ENCODE assay signal across 15 mouse cellular contexts in the genomic region with DNA sequence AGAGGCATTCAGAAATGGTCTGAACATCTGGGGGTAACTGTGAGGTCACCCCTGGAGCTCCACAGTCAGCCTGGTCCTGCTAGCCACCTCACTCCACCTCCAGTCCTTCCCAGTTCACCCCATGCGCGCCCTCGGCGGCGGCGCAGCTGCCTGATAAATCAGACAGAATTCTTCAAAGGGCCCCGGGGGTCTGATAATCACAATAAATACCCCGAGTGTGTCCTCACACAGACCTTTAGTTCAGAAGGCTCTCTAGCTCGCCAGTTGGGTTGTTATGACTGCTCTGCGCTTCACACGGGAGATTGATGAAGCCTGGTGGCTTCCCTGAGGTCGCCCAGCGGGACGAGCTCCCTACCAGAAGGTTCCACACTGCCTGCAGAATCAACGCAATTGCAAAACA.
"Had no signal": no experiment of that assay in that cellular context is flagged by ENCODE, and none has a peak within 500 bp of the region (broad histone marks: within the 10 kb centered on the region; RNA-seq: fewer than 3 reads in every experiment).

No protein-coding gene starts in this region.

- H3K9ac ChIP-seq: liver, embryonic 12.5 days; liver, embryonic 14.5 days; lung, embryonic 14.5 days; midbrain, embryonic 12.5 days; midbrain, embryonic 15.5 days; neural tube, embryonic 13.5 days; stomach, embryonic 15.5 days had no signal

- H3K36me3 ChIP-seq: liver, embryonic 12.5 days; midbrain, embryonic 12.5 days; midbrain, embryonic 15.5 days; neural tube, embryonic 13.5 days; stomach, embryonic 15.5 days had no signal

- H3K4me2 ChIP-seq: liver, embryonic 12.5 days; lung, embryonic 14.5 days; midbrain, embryonic 12.5 days; midbrain, embryonic 15.5 days; neural tube, embryonic 13.5 days; stomach, embryonic 15.5 days had no signal

- ATAC-seq: liver, embryonic 12.5 days; midbrain, embryonic 15.5 days had no signal

- DNase-seq: lung, adult 18-20 months; lung, embryonic 14.5 days; lung, postnatal 10 days; lung, postnatal 4 days; right cerebral cortex, postnatal 14 days; thymus, adult 2 months; thymus, postnatal 25 days; thymus, postnatal 4 days had no signal

- H3K27ac ChIP-seq: liver, embryonic 12.5 days; liver, embryonic 14.5 days; midbrain, embryonic 12.5 days; midbrain, embryonic 15.5 days; neural tube, embryonic 13.5 days; stomach, embryonic 15.5 days; stomach, postnatal 0 days had no signal

- H3K9me3 ChIP-seq: liver, embryonic 12.5 days; midbrain, embryonic 12.5 days; midbrain, embryonic 15.5 days; neural tube, embryonic 13.5 days; stomach, embryonic 15.5 days had no signal

- H3K4me3 ChIP-seq: liver, embryonic 12.5 days; midbrain, embryonic 12.5 days; midbrain, embryonic 15.5 days; neural tube, embryonic 13.5 days; stomach, embryonic 15.5 days had no signal

- H3K4me1 ChIP-seq: liver, embryonic 12.5 days; midbrain, embryonic 12.5 days; midbrain, embryonic 15.5 days; stomach, embryonic 15.5 days had no signal

- H3K27me3 ChIP-seq: liver, embryonic 12.5 days; stomach, embryonic 15.5 days had no signal
